Mouse (Mus musculus): ENCODE measurements at regions not wholly inside any gene's neighbourhood (a gene's known extent, or its start where the extent isn't known, plus 50 kb on each side); places are given as distances from the start of the nearest gene placed in this dataset.

- H3K4me2 ChIP-seq, result no peak overlapping the region
- H3K27me3 ChIP-seq (ENCODE audit: insufficient read depth, low read length), result no peaks in the 10 kb centered on the region
- no peaks in the 10 kb centered on the region for H3K4me1 ChIP-seq (ENCODE audit: insufficient read depth)
- DNase-seq (peak; percentile 11), ATAC-seq (ENCODE audit: insufficient read depth) (no peak)
- peaks cover under 1% of the 10 kb centered on the region; the same call in 1 of the 2 replicates for H3K9me3 ChIP-seq (ENCODE audit: low read depth, low read length)
- H3K9ac ChIP-seq, result no peak overlapping the region
- no peaks in the 10 kb centered on the region for H3K36me3 ChIP-seq (ENCODE audit: insufficient read depth)
- WGBS, result 48% methylated on average over 8 of the region's 8 CpGs
- no peak overlapping the region for H3K4me3 ChIP-seq (ENCODE audit: low read depth, low read length)
- no peak overlapping the region for H3K27ac ChIP-seq (ENCODE audit: low read depth)
- no peak for TF ChIP-seq CTCF (IDR thresholded peaks at IDR 0.05; ENCODE audit: low read depth)
These were observed 241.7 kb upstream of the Akirin2 start for GRCm38 (mm10) chr4:34308921-34309563.

GRCm38 (mm10) chr4:34310061-34310642 is 240.6 kb upstream of the Akirin2 start:
- 15% methylated on average over 5 of the region's 5 CpGs for WGBS
- H3K4me1 ChIP-seq (ENCODE audit: insufficient read depth), result no peaks in the 10 kb centered on the region
- ATAC-seq (ENCODE audit: insufficient read depth) (peak; percentile 86), DNase-seq (peak; percentile 67)
- peaks cover 2% of the 10 kb centered on the region; the same call in 1 of the 2 replicates for H3K9me3 ChIP-seq (ENCODE audit: low read depth, low read length)
- no peak overlapping the region for H3K9ac ChIP-seq
- no peaks in the 10 kb centered on the region for H3K36me3 ChIP-seq (ENCODE audit: insufficient read depth)
- H3K4me3 ChIP-seq (ENCODE audit: low read depth, low read length), result no peak overlapping the region
- no peaks in the 10 kb centered on the region for H3K27me3 ChIP-seq (ENCODE audit: insufficient read depth, low read length)
- H3K27ac ChIP-seq (ENCODE audit: low read depth), result no peak overlapping the region
- no peak for TF ChIP-seq CTCF (IDR thresholded peaks at IDR 0.05; ENCODE audit: low read depth)
- H3K4me2 ChIP-seq, result no peak overlapping the region

GRCm38 (mm10) chr4:34315848-34316247 is 234.9 kb upstream of the Akirin2 start:
- H3K36me3 ChIP-seq (ENCODE audit: insufficient read depth), result no peaks in the 10 kb centered on the region
- ATAC-seq (ENCODE audit: insufficient read depth) (peak; percentile 38; the same call in 1 of the 2 replicates), DNase-seq (peak; percentile 64)
- no peak overlapping the region for H3K9ac ChIP-seq
- no peaks in the 10 kb centered on the region for H3K27me3 ChIP-seq (ENCODE audit: insufficient read depth, low read length)
- WGBS, result 24% methylated on average over 5 of the region's 5 CpGs
- 0 out of 2 replicates have a peak overlapping the region, but pooled peaks have one; percentile 6 for H3K27ac ChIP-seq (ENCODE audit: low read depth)
- H3K4me2 ChIP-seq, result no peak overlapping the region; the same call in 1 of the 2 replicates
- peaks cover 2% of the 10 kb centered on the region; the same call in 1 of the 2 replicates for H3K9me3 ChIP-seq (ENCODE audit: low read depth, low read length)
- no peak for TF ChIP-seq CTCF (IDR thresholded peaks at IDR 0.05; ENCODE audit: low read depth)
- H3K4me3 ChIP-seq (ENCODE audit: low read depth, low read length), result no peak overlapping the region
- H3K4me1 ChIP-seq (ENCODE audit: insufficient read depth), result peaks cover 9% of the 10 kb centered on the region; the same call in 1 of the 2 replicates

- Histone ChIP-seq H3K9me3 (ENCODE audit: low read depth, low read length) (no peaks in the 10 kb centered on the region), H3K9ac (no peak overlapping the region), H3K36me3 (ENCODE audit: insufficient read depth) (no peaks in the 10 kb centered on the region), H3K4me1 (ENCODE audit: insufficient read depth) (peaks cover 5% of the 10 kb centered on the region; the same call in 1 of the 2 replicates), H3K27me3 (ENCODE audit: insufficient read depth, low read length) (no peaks in the 10 kb centered on the region), H3K27ac (ENCODE audit: low read depth) (no peak overlapping the region), H3K4me2 (no peak overlapping the region), H3K4me3 (ENCODE audit: low read depth, low read length) (no peak overlapping the region)
- DNase-seq, result no peak
- no peak for ATAC-seq (ENCODE audit: insufficient read depth)
- no peak for TF ChIP-seq CTCF (IDR thresholded peaks at IDR 0.05; ENCODE audit: low read depth)
- WGBS, result 46% methylated on average over 3 of the region's 3 CpGs
These were observed 227.9 kb upstream of the Akirin2 start for GRCm38 (mm10) chr4:34322841-34323240.

- Histone ChIP-seq H3K27ac (ENCODE audit: low read depth) (no peak overlapping the region), H3K4me2 (peak overlapping the region; percentile 35), H3K36me3 (ENCODE audit: insufficient read depth) (no peaks in the 10 kb centered on the region), H3K9me3 (ENCODE audit: low read depth, low read length) (no peaks in the 10 kb centered on the region), H3K27me3 (ENCODE audit: insufficient read depth, low read length) (no peaks in the 10 kb centered on the region), H3K4me1 (ENCODE audit: insufficient read depth) (peaks cover 5% of the 10 kb centered on the region; the same call in 1 of the 2 replicates), H3K4me3 (ENCODE audit: low read depth, low read length) (no peak overlapping the region), H3K9ac (no peak overlapping the region)
- no peak for TF ChIP-seq CTCF (IDR thresholded peaks at IDR 0.05; ENCODE audit: low read depth)
- ATAC-seq (ENCODE audit: insufficient read depth) (no peak), DNase-seq (peak; percentile 39)
- WGBS, result 51% methylated on average over 19 of the region's 19 CpGs
These were observed 222.5 kb upstream of the Akirin2 start for GRCm38 (mm10) chr4:34328151-34328785.

GRCm38 (mm10) chr4:34336971-34337797 is 213.6 kb upstream of the Akirin2 start:
- ATAC-seq (ENCODE audit: insufficient read depth) (peak; percentile 86; the same call in 1 of the 2 replicates), DNase-seq (peak; percentile 87)
- Histone ChIP-seq H3K9me3 (ENCODE audit: low read depth, low read length) (no peaks in the 10 kb centered on the region), H3K4me2 (peak overlapping the region; percentile 52), H3K9ac (no peak overlapping the region), H3K27me3 (ENCODE audit: insufficient read depth, low read length) (no peaks in the 10 kb centered on the region), H3K4me1 (ENCODE audit: insufficient read depth) (peaks cover 3% of the 10 kb centered on the region; the same call in 1 of the 2 replicates), H3K36me3 (ENCODE audit: insufficient read depth) (no peaks in the 10 kb centered on the region), H3K4me3 (ENCODE audit: low read depth, low read length) (no peak overlapping the region), H3K27ac (ENCODE audit: low read depth) (peak overlapping the region; percentile 42; the same call in 1 of the 2 replicates)
- WGBS, result 28% methylated on average over 14 of the region's 14 CpGs
- no peak for TF ChIP-seq CTCF (IDR thresholded peaks at IDR 0.05; ENCODE audit: low read depth)

Data from lung, embryonic 14.5 days (tissue).